Mouse (Mus musculus): ENCODE measurements at regions not wholly inside any gene's neighbourhood (a gene's known extent, or its start where the extent isn't known, plus 50 kb on each side); places are given as distances from the start of the nearest gene placed in this dataset.

GRCm38 (mm10) chr7:67446606-67447005 lies 73.9 kb upstream of the Mef2a start:
- WGBS = 47% methylated on average over 9 of the region's 9 CpGs
- peak overlapping the region; percentile 67; the same call in 1 of the 2 replicates for H3K27ac ChIP-seq (ENCODE audit: low read depth, low read length)

GRCm38 (mm10) chr7:67445203-67446041 lies 72.8 kb upstream of the Mef2a start:
- Histone ChIP-seq H3K27ac (ENCODE audit: low read depth, low read length) (peak overlapping the region; percentile 67), H3K9me3 (ENCODE audit: control insufficient read depth, low read length) (no peaks in the 10 kb centered on the region), H3K9ac (replicated peaks; ENCODE audit: low read depth, low read length) (peak overlapping the region; percentile 50), H3K4me3 (ENCODE audit: low read depth, low read length) (no peak overlapping the region), H3K4me1 (ENCODE audit: control insufficient read depth, insufficient read depth, low read length) (peaks cover 32% of the 10 kb centered on the region), H3K36me3 (ENCODE audit: control insufficient read depth, insufficient read depth, low read length) (no peaks in the 10 kb centered on the region), H3K27me3 (ENCODE audit: control insufficient read depth, insufficient read depth, low read length) (no peaks in the 10 kb centered on the region), H3K4me2 (ENCODE audit: low read depth, low read length) (no peak overlapping the region)
- ATAC-seq (ENCODE audit: low read depth) = peak; percentile 22
- 17% methylated on average over 12 of the region's 12 CpGs for WGBS

More at GRCm38 (mm10) chr7:67446606-67447005, 73.9 kb upstream of the Mef2a start:
- Histone ChIP-seq H3K4me3 (ENCODE audit: low read depth, low read length) (no peak overlapping the region), H3K27me3 (ENCODE audit: control insufficient read depth, insufficient read depth, low read length) (no peaks in the 10 kb centered on the region), H3K9ac (replicated peaks; ENCODE audit: low read depth, low read length) (no peak overlapping the region), H3K4me1 (ENCODE audit: control insufficient read depth, insufficient read depth, low read length) (peaks cover 32% of the 10 kb centered on the region), H3K36me3 (ENCODE audit: control insufficient read depth, insufficient read depth, low read length) (no peaks in the 10 kb centered on the region), H3K4me2 (ENCODE audit: low read depth, low read length) (no peak overlapping the region), H3K9me3 (ENCODE audit: control insufficient read depth, low read length) (no peaks in the 10 kb centered on the region)
- ATAC-seq (ENCODE audit: low read depth) = no peak

GRCm38 (mm10) chr7:67444523-67444942 lies 71.9 kb upstream of the Mef2a start:
- no peaks in the 10 kb centered on the region for H3K9me3 ChIP-seq (ENCODE audit: control insufficient read depth, low read length)
- WGBS = 37% methylated on average over 3 of the region's 3 CpGs
- no peaks in the 10 kb centered on the region for H3K27me3 ChIP-seq (ENCODE audit: control insufficient read depth, insufficient read depth, low read length)
- ATAC-seq (ENCODE audit: low read depth) = peak; percentile 42; the same call in 1 of the 2 replicates
- peaks cover 32% of the 10 kb centered on the region for H3K4me1 ChIP-seq (ENCODE audit: control insufficient read depth, insufficient read depth, low read length)
- no peak overlapping the region for H3K4me2 ChIP-seq (ENCODE audit: low read depth, low read length)
- H3K4me3 ChIP-seq (ENCODE audit: low read depth, low read length) = no peak overlapping the region
- no peak overlapping the region for H3K9ac ChIP-seq (replicated peaks; ENCODE audit: low read depth, low read length)
- no peak overlapping the region for H3K27ac ChIP-seq (ENCODE audit: low read depth, low read length)
- no peaks in the 10 kb centered on the region for H3K36me3 ChIP-seq (ENCODE audit: control insufficient read depth, insufficient read depth, low read length)

GRCm38 (mm10) chr7:67443666-67444065 lies 71.0 kb upstream of the Mef2a start:
- Histone ChIP-seq H3K36me3 (ENCODE audit: control insufficient read depth, insufficient read depth, low read length) (no peaks in the 10 kb centered on the region), H3K9me3 (ENCODE audit: control insufficient read depth, low read length) (no peaks in the 10 kb centered on the region), H3K4me2 (ENCODE audit: low read depth, low read length) (no peak overlapping the region), H3K27ac (ENCODE audit: low read depth, low read length) (peak overlapping the region; percentile 80), H3K27me3 (ENCODE audit: control insufficient read depth, insufficient read depth, low read length) (no peaks in the 10 kb centered on the region), H3K9ac (replicated peaks; ENCODE audit: low read depth, low read length) (peak overlapping the region; percentile 4; the same call in 1 of the 2 replicates), H3K4me3 (ENCODE audit: low read depth, low read length) (no peak overlapping the region), H3K4me1 (ENCODE audit: control insufficient read depth, insufficient read depth, low read length) (peaks cover 32% of the 10 kb centered on the region)
- 51% methylated on average over 3 of the region's 3 CpGs for WGBS
- no peak for ATAC-seq (ENCODE audit: low read depth)

- H3K27me3 ChIP-seq (ENCODE audit: control insufficient read depth, insufficient read depth, low read length) = no peaks in the 10 kb centered on the region
- 22% methylated on average over 12 of the region's 12 CpGs for WGBS
- peaks cover 32% of the 10 kb centered on the region for H3K4me1 ChIP-seq (ENCODE audit: control insufficient read depth, insufficient read depth, low read length)
- H3K27ac ChIP-seq (ENCODE audit: low read depth, low read length) = peak overlapping the region; percentile 80
- no peak overlapping the region for H3K4me2 ChIP-seq (ENCODE audit: low read depth, low read length)
- peak overlapping the region; percentile 4; the same call in 1 of the 2 replicates for H3K9ac ChIP-seq (replicated peaks; ENCODE audit: low read depth, low read length)
- no peak overlapping the region for H3K4me3 ChIP-seq (ENCODE audit: low read depth, low read length)
- no peaks in the 10 kb centered on the region for H3K36me3 ChIP-seq (ENCODE audit: control insufficient read depth, insufficient read depth, low read length)
- peak; percentile 18; the same call in 1 of the 2 replicates for ATAC-seq (ENCODE audit: low read depth)
- no peaks in the 10 kb centered on the region for H3K9me3 ChIP-seq (ENCODE audit: control insufficient read depth, low read length)
Measured at GRCm38 (mm10) chr7:67443001-67443555, 70.4 kb upstream of the Mef2a start.

- Histone ChIP-seq H3K4me1 (ENCODE audit: control insufficient read depth, insufficient read depth, low read length) (peaks cover 32% of the 10 kb centered on the region), H3K9ac (replicated peaks; ENCODE audit: low read depth, low read length) (no peak overlapping the region)
- 73% methylated on average over 7 of the region's 7 CpGs for WGBS
Measured at GRCm38 (mm10) chr7:67442284-67442683, 69.6 kb upstream of the Mef2a start.

GRCm38 (mm10) chr7:67440806-67441205 lies 68.1 kb upstream of the Mef2a start:
- Histone ChIP-seq H3K27ac (ENCODE audit: low read depth, low read length) (no peak overlapping the region), H3K4me1 (ENCODE audit: control insufficient read depth, insufficient read depth, low read length) (peaks cover 25% of the 10 kb centered on the region), H3K4me3 (ENCODE audit: low read depth, low read length) (no peak overlapping the region), H3K36me3 (ENCODE audit: control insufficient read depth, insufficient read depth, low read length) (no peaks in the 10 kb centered on the region), H3K27me3 (ENCODE audit: control insufficient read depth, insufficient read depth, low read length) (no peaks in the 10 kb centered on the region), H3K9ac (replicated peaks; ENCODE audit: low read depth, low read length) (no peak overlapping the region), H3K4me2 (ENCODE audit: low read depth, low read length) (no peak overlapping the region), H3K9me3 (ENCODE audit: control insufficient read depth, low read length) (no peaks in the 10 kb centered on the region)
- 83% methylated on average over 8 of the region's 8 CpGs for WGBS
- no peak for ATAC-seq (ENCODE audit: low read depth)

More at GRCm38 (mm10) chr7:67442284-67442683, 69.6 kb upstream of the Mef2a start:
- ATAC-seq (ENCODE audit: low read depth) = no peak
- H3K27me3 ChIP-seq (ENCODE audit: control insufficient read depth, insufficient read depth, low read length) = no peaks in the 10 kb centered on the region
- no peak overlapping the region; the same call in 1 of the 2 replicates for H3K27ac ChIP-seq (ENCODE audit: low read depth, low read length)
- H3K4me2 ChIP-seq (ENCODE audit: low read depth, low read length) = no peak overlapping the region
- H3K9me3 ChIP-seq (ENCODE audit: control insufficient read depth, low read length) = no peaks in the 10 kb centered on the region
- no peaks in the 10 kb centered on the region for H3K36me3 ChIP-seq (ENCODE audit: control insufficient read depth, insufficient read depth, low read length)
- no peak overlapping the region for H3K4me3 ChIP-seq (ENCODE audit: low read depth, low read length)

GRCm38 (mm10) chr7:67437216-67438006 lies 64.8 kb upstream of the Mef2a start:
- ATAC-seq (ENCODE audit: low read depth) = no peak
- Histone ChIP-seq H3K4me3 (ENCODE audit: low read depth, low read length) (no peak overlapping the region), H3K36me3 (ENCODE audit: control insufficient read depth, insufficient read depth, low read length) (no peaks in the 10 kb centered on the region), H3K27me3 (ENCODE audit: control insufficient read depth, insufficient read depth, low read length) (no peaks in the 10 kb centered on the region), H3K27ac (ENCODE audit: low read depth, low read length) (no peak overlapping the region), H3K4me1 (ENCODE audit: control insufficient read depth, insufficient read depth, low read length) (no peaks in the 10 kb centered on the region), H3K9ac (replicated peaks; ENCODE audit: low read depth, low read length) (no peak overlapping the region), H3K4me2 (ENCODE audit: low read depth, low read length) (no peak overlapping the region), H3K9me3 (ENCODE audit: control insufficient read depth, low read length) (no peaks in the 10 kb centered on the region)
- WGBS = 82% methylated on average over 8 of the region's 8 CpGs
